Mouse (Mus musculus): ENCODE data around the gene Ppp1r21.

DNA sequence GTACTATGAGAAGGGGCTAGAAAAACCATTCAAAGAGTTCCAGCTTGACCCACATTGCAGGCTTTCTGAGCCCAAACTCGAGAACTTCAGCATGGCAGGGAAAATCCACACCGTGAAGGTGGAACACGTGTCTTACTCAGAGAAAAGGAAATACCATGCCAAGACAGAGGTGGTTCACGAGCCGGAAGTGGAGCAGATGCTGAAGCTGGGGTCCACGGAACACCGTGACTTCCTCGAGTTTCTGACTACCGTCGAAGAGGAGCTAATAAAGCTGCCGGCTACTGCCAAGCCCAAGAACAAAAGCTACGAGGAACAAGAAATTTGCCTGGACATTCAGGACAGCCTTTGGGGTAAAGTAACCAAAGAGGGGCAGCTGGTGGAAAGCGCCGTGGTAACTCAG is 106.2 kb downstream of the Ppp1r21 start:
- no peak for TF ChIP-seq CTCF (IDR thresholded peaks at IDR 0.05; ENCODE audit: insufficient read depth, low read length)
- TF ChIP-seq POLR2A (IDR thresholded peaks at IDR 0.05; ENCODE audit: borderline replicate concordance, extremely low read depth, low read depth, low read length): no peak
